Mouse (Mus musculus): ENCODE measurements at regions not wholly inside any gene's neighbourhood (a gene's known extent, or its start where the extent isn't known, plus 50 kb on each side); places are given as distances from the start of the nearest gene placed in this dataset.

- TF ChIP-seq POLR2A (IDR thresholded peaks at IDR 0.05; ENCODE audit: control insufficient read depth, extremely low read depth, insufficient read depth, low read length, poor library complexity) = no peak
- no peak for TF ChIP-seq CTCF (IDR thresholded peaks at IDR 0.05; ENCODE audit: borderline replicate concordance, control insufficient read depth, extremely low read depth, insufficient read depth, low read length, poor library complexity)
Observed at GRCm38 (mm10) chr9:41817740-41818461, 306.2 kb downstream of the Sorl1 start.
